Mouse (Mus musculus) liver, postnatal 0 days (tissue): ENCODE measurements around the gene Nucb2. TPM values are rescaled to one million over a fixed set of nuclear protein-coding genes. Genes with fewer than 3 reads are reported as not detected.

ENCODE experiments used
- ATAC-seq: fragments of 200-750 bp; cut with Nextera tagmentation; 2 replicates; pipeline ENCODE4 v1.8.0; 2017; ENCODE audit warnings: mild to moderate bottlenecking, moderate library complexity
- DNase-seq: peaks from one replicate; pipeline ENCODE4 v3.0.0-alpha.2; 2016
- H3K27ac ChIP-seq: fragments of 300-500 bp; sonication (generic); 2 replicates; pipeline ENCODE4 v1.5.1; 2014; ENCODE audit warnings: antibody characterized with exemption, moderate library complexity, mild to moderate bottlenecking, low read depth
- H3K27me3 ChIP-seq: fragments of 300-500 bp; sonication (generic); 2 replicates; pipeline ENCODE4 v1.6.1; 2014; ENCODE audit warnings: low read length, control low read depth, mixed read lengths; ENCODE audit not compliant: insufficient read depth
- H3K36me3 ChIP-seq: fragments of 300-500 bp; sonication (generic); replicated peaks from 2 replicates; pipeline ENCODE4 v1.6.1; 2014; ENCODE audit warnings: mild to moderate bottlenecking, control low read depth, low read length, moderate library complexity, mixed read lengths; ENCODE audit not compliant: insufficient read depth
- H3K4me1 ChIP-seq: fragments of 300-500 bp; sonication (generic); 2 replicates; pipeline ENCODE4 v1.6.1; 2014; ENCODE audit warnings: antibody characterized with exemption, mild to moderate bottlenecking, control low read depth; ENCODE audit not compliant: insufficient read depth
- H3K4me2 ChIP-seq: fragments of 300-500 bp; sonication (generic); 2 replicates; pipeline ENCODE4 v1.6.1; 2014; ENCODE audit warnings: low read depth, mild to moderate bottlenecking, low read length, moderate library complexity, mixed read lengths
- H3K4me3 ChIP-seq: fragments of 300-500 bp; sonication (generic); 2 replicates; pipeline ENCODE4 v1.5.1; 2014; ENCODE audit warnings: low read depth, low read length
- H3K9ac ChIP-seq: fragments of 300-500 bp; sonication (generic); replicated peaks from 2 replicates; pipeline ENCODE4 v1.6.1; 2014; ENCODE audit warnings: mild to moderate bottlenecking, moderate library complexity
- H3K9me3 ChIP-seq: fragments of 300-500 bp; sonication (generic); 2 replicates; pipeline ENCODE4 v1.6.1; 2016; ENCODE audit warnings: mild to moderate bottlenecking, control low read depth, low read length, mixed read lengths
- CTCF ChIP-seq: sonication (generic); IDR thresholded peaks from 2 replicates; pipeline ENCODE4 v1.5.1; 2016; ENCODE audit warnings: antibody characterized with exemption, low read depth
- EP300 ChIP-seq: IDR thresholded peaks from 2 replicates; pipeline ENCODE4 v1.6.1; 2016; ENCODE audit warnings: antibody characterized with exemption, low read depth, mild to moderate bottlenecking
- WGBS: fragments of 180-500 bp; shearing (Covaris S2); extraction: QIAGEN DNeasy Blood & Tissue Kit; methylation state at CpG from one replicate; pipeline ENCODE4 v1.1.7; 2014; ENCODE audit not compliant: insufficient replicate concordance; 5-methylcytosine and 5-hydroxymethylcytosine counted together
- polyA plus RNA-seq: library from polyadenylated mRNA; unstranded; fragments of >200 nt; fragmentation: Nextera tagmentation; extraction: Ambion mirVana; gene quantifications from 2 replicates; pipeline ENCODE4 v1.2.1, GENCODE M21; 2015

Nucb2 gene
- polyA plus RNA-seq, 1 experiment from 2014 or later, result 4.9 TPM

GRCm38 (mm10) chr7:116476264-116476663 lies 27.9 kb upstream of the Nucb2 start:
- 0 out of 2 replicates have a peak, but pooled peaks cover 3% of the 10 kb centered on the region for H3K27me3 ChIP-seq
- 42% methylated on average over 5 of the region's 5 CpGs for WGBS
- peak overlapping the region; percentile 33 for H3K4me2 ChIP-seq
- TF ChIP-seq EP300 (no peak), CTCF (no peak)
- no peaks in the 10 kb centered on the region for H3K36me3 ChIP-seq
- H3K4me1 ChIP-seq, result 0 out of 2 replicates have a peak, but pooled peaks cover 9% of the 10 kb centered on the region
- H3K9me3 ChIP-seq, result no peaks in the 10 kb centered on the region
- no peak for DNase-seq
- ATAC-seq, result 0 out of 2 replicates have a peak, but pooled peaks have one; percentile 10
- no peak overlapping the region for H3K27ac ChIP-seq
- H3K9ac ChIP-seq, result no peak overlapping the region
- H3K4me3 ChIP-seq, result no peak overlapping the region

- no peaks in the 10 kb centered on the region for H3K4me1 ChIP-seq
- ATAC-seq, result no peak
- no peak for DNase-seq
- no peak overlapping the region for H3K4me3 ChIP-seq
- no peaks in the 10 kb centered on the region for H3K36me3 ChIP-seq
- H3K27me3 ChIP-seq, result no peaks in the 10 kb centered on the region
- H3K9me3 ChIP-seq, result no peaks in the 10 kb centered on the region
- no peak overlapping the region for H3K4me2 ChIP-seq
- no peak overlapping the region for H3K9ac ChIP-seq
- WGBS, result 17% methylated on average over 1 of the region's 1 CpGs
- no peak for TF ChIP-seq CTCF
- no peak for TF ChIP-seq EP300
- no peak overlapping the region for H3K27ac ChIP-seq
Observed at GRCm38 (mm10) chr7:116483106-116483505, 21.1 kb upstream of the Nucb2 start.

DNA sequence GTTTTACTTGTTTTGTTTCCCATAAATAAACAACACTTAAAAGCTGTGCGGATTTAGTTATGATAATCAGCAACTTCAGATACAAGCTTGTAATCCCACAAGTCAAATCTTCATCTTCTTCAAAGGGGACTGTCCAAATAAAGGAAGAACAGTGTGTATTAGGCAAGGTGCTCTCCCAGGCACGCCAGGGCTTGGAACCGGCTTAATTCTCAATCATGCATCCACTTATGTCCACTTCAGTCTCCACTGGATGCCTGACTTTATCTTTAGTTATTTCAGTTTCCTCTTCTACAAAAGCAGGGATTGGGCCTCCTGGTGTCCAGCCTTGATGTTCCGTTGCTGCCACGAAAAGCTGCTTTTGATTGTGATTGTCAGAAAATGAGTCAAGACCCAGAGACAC lies 20.4 kb upstream of the Nucb2 start:
- no peaks in the 10 kb centered on the region for H3K27me3 ChIP-seq
- no peak overlapping the region for H3K4me3 ChIP-seq
- no peak overlapping the region for H3K27ac ChIP-seq
- no peaks in the 10 kb centered on the region for H3K36me3 ChIP-seq
- ATAC-seq (no peak), DNase-seq (no peak)
- TF ChIP-seq CTCF (no peak), EP300 (no peak)
- no peaks in the 10 kb centered on the region for H3K4me1 ChIP-seq
- WGBS, result 61% methylated on average over 5 of the region's 5 CpGs
- no peak overlapping the region for H3K9ac ChIP-seq
- H3K9me3 ChIP-seq, result no peaks in the 10 kb centered on the region
- H3K4me2 ChIP-seq, result no peak overlapping the region

GRCm38 (mm10) chr7:116484213-116484612 lies 20.0 kb upstream of the Nucb2 start:
- WGBS, result 28% methylated on average over 5 of the region's 5 CpGs
- no peaks in the 10 kb centered on the region for H3K4me1 ChIP-seq
- DNase-seq (no peak), ATAC-seq (no peak)
- no peaks in the 10 kb centered on the region for H3K9me3 ChIP-seq
- H3K36me3 ChIP-seq, result no peaks in the 10 kb centered on the region
- H3K9ac ChIP-seq, result no peak overlapping the region
- TF ChIP-seq CTCF (no peak), EP300 (no peak)
- no peak overlapping the region for H3K4me2 ChIP-seq
- H3K27ac ChIP-seq, result no peak overlapping the region
- no peaks in the 10 kb centered on the region for H3K27me3 ChIP-seq
- no peak overlapping the region for H3K4me3 ChIP-seq

DNA sequence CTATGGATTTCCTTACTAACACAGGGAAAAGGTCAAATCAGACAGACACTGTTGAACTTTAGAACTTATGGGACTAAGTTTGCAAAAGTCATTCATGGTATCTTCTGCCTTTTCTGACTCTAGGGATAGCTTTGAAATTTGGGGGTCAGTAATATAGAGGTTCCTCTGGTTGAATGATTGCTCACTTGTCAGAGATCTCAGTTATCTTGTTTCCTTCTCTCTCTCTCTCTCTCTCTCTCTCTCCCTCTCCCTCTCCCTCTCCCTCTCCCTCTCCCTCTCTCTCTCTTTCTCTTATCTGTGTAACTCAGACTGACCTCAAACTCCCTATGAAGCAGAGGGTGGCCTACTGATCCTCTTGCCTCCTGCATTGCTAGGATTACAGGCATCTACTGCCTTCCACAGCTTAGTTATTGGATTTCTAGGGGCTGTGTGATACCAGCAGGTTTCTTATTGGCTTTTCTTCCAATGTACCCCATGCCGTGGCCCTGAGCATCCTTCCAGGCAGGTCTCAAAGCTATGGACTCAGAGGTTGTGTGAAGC lies 19.0 kb upstream of the Nucb2 start:
- WGBS, result 70% methylated on average over 1 of the region's 1 CpGs
- ATAC-seq (no peak), DNase-seq (no peak)
- H3K9me3 ChIP-seq, result no peaks in the 10 kb centered on the region
- no peaks in the 10 kb centered on the region for H3K36me3 ChIP-seq
- TF ChIP-seq CTCF (no peak), EP300 (no peak)
- no peaks in the 10 kb centered on the region for H3K27me3 ChIP-seq
- H3K27ac ChIP-seq, result no peak overlapping the region
- H3K4me1 ChIP-seq, result no peaks in the 10 kb centered on the region
- H3K4me2 ChIP-seq, result no peak overlapping the region
- no peak overlapping the region for H3K4me3 ChIP-seq
- H3K9ac ChIP-seq, result no peak overlapping the region

GRCm38 (mm10) chr7:116491113-116491512 lies 13.1 kb upstream of the Nucb2 start:
- no peaks in the 10 kb centered on the region for H3K27me3 ChIP-seq
- TF ChIP-seq CTCF, result no peak
- TF ChIP-seq EP300, result no peak
- ATAC-seq, result no peak

More at GRCm38 (mm10) chr7:116491113-116491512, 13.1 kb upstream of the Nucb2 start:
- no peak overlapping the region for H3K4me3 ChIP-seq
- H3K9me3 ChIP-seq, result peaks cover 3% of the 10 kb centered on the region; the same call in 1 of the 2 replicates
- H3K36me3 ChIP-seq, result no peaks in the 10 kb centered on the region
- H3K27ac ChIP-seq, result no peak overlapping the region
- 61% methylated on average over 4 of the region's 4 CpGs for WGBS
- no peak for DNase-seq
- no peak overlapping the region for H3K4me2 ChIP-seq
- no peaks in the 10 kb centered on the region for H3K4me1 ChIP-seq
- H3K9ac ChIP-seq, result no peak overlapping the region
